20 mouse cellular contexts compared by ENCODE assay signal in the genomic region with DNA sequence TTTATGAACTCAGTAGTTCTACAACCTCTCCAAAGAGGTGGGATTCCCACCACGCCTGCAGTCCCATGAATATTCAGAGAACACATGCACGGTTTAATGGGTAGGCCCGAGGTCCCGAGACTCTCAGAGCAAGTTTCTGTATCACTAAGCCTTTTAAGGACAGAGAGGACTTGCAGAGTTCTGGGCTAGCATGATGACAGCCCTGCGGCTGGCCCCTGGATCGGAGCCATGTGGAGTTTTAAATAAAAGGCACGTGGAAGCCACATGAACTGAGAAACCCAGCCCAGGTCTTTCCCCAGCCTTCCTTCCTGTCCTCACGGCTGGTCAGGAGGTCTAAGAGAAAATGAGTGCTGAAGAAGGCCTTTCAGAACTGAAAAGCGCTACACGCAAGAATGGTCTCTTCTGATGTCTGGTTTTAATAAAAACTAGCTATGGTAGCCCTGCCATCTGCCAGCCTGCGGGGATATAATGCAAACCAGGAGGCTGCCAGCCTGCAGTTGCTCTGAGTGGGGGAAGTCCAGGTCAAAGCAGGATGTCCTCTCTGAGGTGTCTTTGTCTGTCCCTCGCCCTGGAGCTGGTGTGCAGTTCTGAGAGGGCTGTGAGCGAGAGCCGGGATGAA.
A peak's percentile ranks its signal among the peaks of the same experiment; 100 is the strongest.
DNase-seq lines count a peak whose midpoint lies in the region; ATAC-seq and TF ChIP-seq lines count a peak whose summit lies in the region.
"Had no signal": no experiment of that assay in that cellular context is flagged by ENCODE, and none has a peak within 500 bp of the region (broad histone marks: within the 10 kb centered on the region; RNA-seq: fewer than 3 reads in every experiment).

No protein-coding gene starts in this region.

- no peaks in the 10 kb centered on the region for H3K36me3 ChIP-seq in forebrain, embryonic 10.5 days (replicated peaks)
- H3K36me3 ChIP-seq in forebrain, postnatal 0 days (ENCODE audit: insufficient read depth): no peaks in the 10 kb centered on the region
- no peaks in the 10 kb centered on the region for H3K36me3 ChIP-seq in midbrain, embryonic 14.5 days (ENCODE audit: control insufficient read depth, insufficient read depth, low read length)
- H3K36me3 ChIP-seq in liver, embryonic 12.5 days: no peaks in the 10 kb centered on the region
- H3K36me3 ChIP-seq: heart, embryonic 15.5 days; limb, embryonic 15.5 days; midbrain, embryonic 15.5 days; neural tube, embryonic 12.5 days had no signal

- H3K27me3 ChIP-seq in forebrain, embryonic 10.5 days (ENCODE audit: poor library complexity, severe bottlenecking): 0 out of 2 replicates have a peak, but pooled peaks cover 11% of the 10 kb centered on the region
- no peaks in the 10 kb centered on the region for H3K27me3 ChIP-seq in forebrain, postnatal 0 days (ENCODE audit: insufficient read depth, low read length)
- no peaks in the 10 kb centered on the region for H3K27me3 ChIP-seq in midbrain, embryonic 14.5 days (ENCODE audit: control insufficient read depth, insufficient read depth, low read length)
- peaks cover 10% of the 10 kb centered on the region for H3K27me3 ChIP-seq in liver, embryonic 12.5 days (replicated peaks)
- H3K27me3 ChIP-seq: heart, embryonic 15.5 days; limb, embryonic 15.5 days; midbrain, embryonic 15.5 days had no signal

- H3K9me3 ChIP-seq in forebrain, embryonic 10.5 days: no peaks in the 10 kb centered on the region
- no peaks in the 10 kb centered on the region for H3K9me3 ChIP-seq in forebrain, postnatal 0 days (ENCODE audit: low read length)
- no peaks in the 10 kb centered on the region for H3K9me3 ChIP-seq in midbrain, embryonic 14.5 days (ENCODE audit: control insufficient read depth, low read length)
- H3K9me3 ChIP-seq in liver, embryonic 12.5 days (replicated peaks): no peaks in the 10 kb centered on the region
- H3K9me3 ChIP-seq: heart, embryonic 15.5 days; limb, embryonic 15.5 days; midbrain, embryonic 15.5 days; neural tube, embryonic 12.5 days had no signal

- no peak for ATAC-seq in forebrain, postnatal 0 days
- no peak for ATAC-seq in midbrain, embryonic 14.5 days (ENCODE audit: low FRiP score, low TSS enrichment)
- ATAC-seq in liver, embryonic 12.5 days: no peak
- ATAC-seq: midbrain, embryonic 15.5 days had no signal

- H3K4me2 ChIP-seq in forebrain, postnatal 0 days (ENCODE audit: low read depth): no peak overlapping the region
- H3K4me2 ChIP-seq in midbrain, embryonic 14.5 days (ENCODE audit: low read length): no peak overlapping the region
- H3K4me2 ChIP-seq in liver, embryonic 12.5 days: no peak overlapping the region
- H3K4me2 ChIP-seq: heart, embryonic 15.5 days; limb, embryonic 15.5 days; midbrain, embryonic 15.5 days; neural tube, embryonic 12.5 days had no signal

- no peak overlapping the region for H3K4me3 ChIP-seq in forebrain, embryonic 10.5 days
- H3K4me3 ChIP-seq in forebrain, postnatal 0 days (ENCODE audit: low read depth, low read length): no peak overlapping the region
- no peak overlapping the region for H3K4me3 ChIP-seq in midbrain, embryonic 14.5 days (replicated peaks; ENCODE audit: low read depth, low read length)
- no peak overlapping the region for H3K4me3 ChIP-seq in liver, embryonic 12.5 days
- H3K4me3 ChIP-seq: heart, embryonic 15.5 days; limb, embryonic 15.5 days; midbrain, embryonic 15.5 days; neural tube, embryonic 12.5 days had no signal

- WGBS in forebrain, embryonic 10.5 days: 66% methylated on average over 14 of the region's 14 CpGs
- 58% methylated on average over 14 of the region's 14 CpGs for WGBS in forebrain, postnatal 0 days
- 74% methylated on average over 14 of the region's 14 CpGs for WGBS in midbrain, embryonic 14.5 days
- WGBS in liver, embryonic 12.5 days (ENCODE audit: insufficient replicate concordance): 58% methylated on average over 14 of the region's 14 CpGs

- peaks cover 10% of the 10 kb centered on the region for H3K4me1 ChIP-seq in forebrain, embryonic 10.5 days
- H3K4me1 ChIP-seq in forebrain, postnatal 0 days (ENCODE audit: insufficient read depth): no peaks in the 10 kb centered on the region
- no peaks in the 10 kb centered on the region for H3K4me1 ChIP-seq in midbrain, embryonic 14.5 days (ENCODE audit: control insufficient read depth, insufficient read depth, low read length)
- 0 out of 2 replicates have a peak, but pooled peaks cover 3% of the 10 kb centered on the region for H3K4me1 ChIP-seq in liver, embryonic 12.5 days
- H3K4me1 ChIP-seq: midbrain, embryonic 15.5 days; neural tube, embryonic 12.5 days had no signal

- DNase-seq in forebrain, embryonic 10.5 days (ENCODE audit: extremely low spot score, low spot score): peak; percentile 36
- no peak for DNase-seq in forebrain, postnatal 0 days
- DNase-seq in thymus, postnatal 4 days: peak; percentile 10
- no peak for DNase-seq in thymus, postnatal 14 days
- peak; percentile 75 for DNase-seq in fibroblast of lung, adult 2 months (ENCODE audit: low read depth)
- DNase-seq in midbrain, embryonic 14.5 days: no peak
- no peak for DNase-seq in kidney, postnatal 25 days
- DNase-seq: adrenal gland, postnatal 14 days; B cell, adult 2 months; cerebellum, postnatal 25 days; kidney, adult 9 months; lung, adult 2 months; right cerebral cortex, postnatal 4 days; thymus, postnatal 25 days had no signal

- TF ChIP-seq CTCF in forebrain, postnatal 0 days (IDR thresholded peaks at IDR 0.05; ENCODE audit: low read depth): no peak

- no peak overlapping the region for H3K9ac ChIP-seq in forebrain, postnatal 0 days
- no peak overlapping the region for H3K9ac ChIP-seq in midbrain, embryonic 14.5 days (replicated peaks; ENCODE audit: low read length)
- H3K9ac ChIP-seq in liver, embryonic 12.5 days: no peak overlapping the region
- H3K9ac ChIP-seq: heart, embryonic 15.5 days; limb, embryonic 15.5 days; midbrain, embryonic 15.5 days; neural tube, embryonic 12.5 days had no signal

- H3K27ac ChIP-seq in forebrain, embryonic 10.5 days: peak overlapping the region; percentile 32; the same call in 1 of the 2 replicates
- H3K27ac ChIP-seq in forebrain, postnatal 0 days (ENCODE audit: low read depth, low read length): no peak overlapping the region
- no peak overlapping the region for H3K27ac ChIP-seq in midbrain, embryonic 14.5 days (replicated peaks; ENCODE audit: low read depth, low read length)
- no peak overlapping the region for H3K27ac ChIP-seq in liver, embryonic 12.5 days
- H3K27ac ChIP-seq: heart, embryonic 15.5 days; limb, embryonic 15.5 days; macrophage; midbrain, embryonic 15.5 days; neural tube, embryonic 12.5 days had no signal

Comparison
In these comparisons a context has a peak if more than half of its experiments do, and no peak if none do; other contexts are left out.
1. DNase-seq: peak in forebrain, embryonic 10.5 days (single experiment), thymus, postnatal 4 days (single experiment) and fibroblast of lung, adult 2 months (single experiment); none in forebrain, postnatal 0 days (single experiment), thymus, postnatal 14 days (single experiment), midbrain, embryonic 14.5 days (single experiment) and kidney, postnatal 25 days (0 of 2).